Mouse (Mus musculus): Measurements from ENCODE around the gene Adra1b. TPM values are rescaled to one million over a fixed set of nuclear protein-coding genes. Genes with fewer than 3 reads are reported as not detected.

The Adra1b gene
- total and polyA plus RNA-seq, 2 experiments from 2014 or later = 21.1 to 39.7 TPM

- no peak for TF ChIP-seq CTCF (IDR thresholded peaks at IDR 0.05; ENCODE audit: low read depth)
- H3K9me3 ChIP-seq (ENCODE audit: low read length) = no peaks in the 10 kb centered on the region
- ATAC-seq (peak; percentile 21; the same call in 1 of the 2 replicates), DNase-seq (ENCODE audit: low spot score) (no peak)
- no peak overlapping the region for H3K4me3 ChIP-seq (ENCODE audit: low read length)
- H3K36me3 ChIP-seq (ENCODE audit: insufficient read depth, low read length) = no peaks in the 10 kb centered on the region
- H3K27ac ChIP-seq = no peak overlapping the region
- no peak overlapping the region for H3K9ac ChIP-seq (replicated peaks; ENCODE audit: low read length)
- H3K4me1 ChIP-seq (ENCODE audit: insufficient read depth, low read length) = 0 out of 2 replicates have a peak, but pooled peaks cover 7% of the 10 kb centered on the region
- 69% methylated on average over 5 of the region's 5 CpGs for WGBS
- H3K27me3 ChIP-seq (ENCODE audit: insufficient read depth, low read length) = 0 out of 2 replicates have a peak, but pooled peaks cover 8% of the 10 kb centered on the region
- no peak overlapping the region for H3K4me2 ChIP-seq (ENCODE audit: low read depth, low read length)
Measured at GRCm38 (mm10) chr11:43773725-43774124, 127.3 kb downstream of the Adra1b start.

GRCm38 (mm10) chr11:43770110-43770509 lies 130.9 kb downstream of the Adra1b start:
- no peak overlapping the region for H3K4me2 ChIP-seq (ENCODE audit: low read depth, low read length)
- H3K36me3 ChIP-seq (ENCODE audit: insufficient read depth, low read length) = no peaks in the 10 kb centered on the region
- H3K27ac ChIP-seq = no peak overlapping the region
- no peaks in the 10 kb centered on the region for H3K4me1 ChIP-seq (ENCODE audit: insufficient read depth, low read length)
- TF ChIP-seq CTCF (IDR thresholded peaks at IDR 0.05; ENCODE audit: low read depth) = no peak
- H3K27me3 ChIP-seq (ENCODE audit: insufficient read depth, low read length) = 0 out of 2 replicates have a peak, but pooled peaks cover 1% of the 10 kb centered on the region
- 91% methylated on average over 4 of the region's 4 CpGs for WGBS
- no peaks in the 10 kb centered on the region for H3K9me3 ChIP-seq (ENCODE audit: low read length)
- H3K4me3 ChIP-seq (ENCODE audit: low read length) = no peak overlapping the region
- DNase-seq (ENCODE audit: low spot score) = no peak
- H3K9ac ChIP-seq (replicated peaks; ENCODE audit: low read length) = no peak overlapping the region
- ATAC-seq = no peak

GRCm38 (mm10) chr11:43767749-43768148 lies 133.3 kb downstream of the Adra1b start:
- no peak overlapping the region for H3K4me3 ChIP-seq (ENCODE audit: low read length)
- H3K9me3 ChIP-seq (ENCODE audit: low read length) = no peaks in the 10 kb centered on the region
- H3K27me3 ChIP-seq (ENCODE audit: insufficient read depth, low read length) = no peaks in the 10 kb centered on the region
- ATAC-seq (no peak), DNase-seq (ENCODE audit: low spot score) (no peak)
- no peak overlapping the region for H3K27ac ChIP-seq
- no peaks in the 10 kb centered on the region for H3K36me3 ChIP-seq (ENCODE audit: insufficient read depth, low read length)
- no peak overlapping the region for H3K9ac ChIP-seq (replicated peaks; ENCODE audit: low read length)
- 74% methylated on average over 11 of the region's 11 CpGs for WGBS
- TF ChIP-seq CTCF (IDR thresholded peaks at IDR 0.05; ENCODE audit: low read depth) = no peak
- H3K4me2 ChIP-seq (ENCODE audit: low read depth, low read length) = peak overlapping the region; percentile 64
- H3K4me1 ChIP-seq (ENCODE audit: insufficient read depth, low read length) = no peaks in the 10 kb centered on the region

- 5% methylated on average over 37 of the region's 37 CpGs for WGBS
- peak overlapping the region; percentile 64 for H3K4me2 ChIP-seq (ENCODE audit: low read depth, low read length)
- H3K9ac ChIP-seq (replicated peaks; ENCODE audit: low read length) = no peak overlapping the region
- DNase-seq (ENCODE audit: low spot score) = peak; percentile 93
- no peaks in the 10 kb centered on the region for H3K27me3 ChIP-seq (ENCODE audit: insufficient read depth, low read length)
- peak overlapping the region; percentile 47 for H3K4me3 ChIP-seq (ENCODE audit: low read length)
- peak; percentile 94 for TF ChIP-seq CTCF (IDR thresholded peaks at IDR 0.05; ENCODE audit: low read depth)
- no peaks in the 10 kb centered on the region for H3K36me3 ChIP-seq (ENCODE audit: insufficient read depth, low read length)
- no peak overlapping the region for H3K27ac ChIP-seq
- ATAC-seq = peak; percentile 91
- no peaks in the 10 kb centered on the region for H3K4me1 ChIP-seq (ENCODE audit: insufficient read depth, low read length)
- H3K9me3 ChIP-seq (ENCODE audit: low read length) = no peaks in the 10 kb centered on the region
Measured at GRCm38 (mm10) chr11:43766922-43767648, 133.9 kb downstream of the Adra1b start.

- H3K4me2 ChIP-seq (ENCODE audit: low read depth, low read length) = no peak overlapping the region
- no peaks in the 10 kb centered on the region for H3K36me3 ChIP-seq (ENCODE audit: insufficient read depth, low read length)
- no peak overlapping the region for H3K9ac ChIP-seq (replicated peaks; ENCODE audit: low read length)
- H3K27me3 ChIP-seq (ENCODE audit: insufficient read depth, low read length) = no peaks in the 10 kb centered on the region
- DNase-seq (ENCODE audit: low spot score) = peak; percentile 21
- no peak for TF ChIP-seq CTCF (IDR thresholded peaks at IDR 0.05; ENCODE audit: low read depth)
- H3K4me1 ChIP-seq (ENCODE audit: insufficient read depth, low read length) = no peaks in the 10 kb centered on the region
- H3K9me3 ChIP-seq (ENCODE audit: low read length) = no peaks in the 10 kb centered on the region
- H3K27ac ChIP-seq = no peak overlapping the region
- no peak for ATAC-seq
- 45% methylated on average over 2 of the region's 2 CpGs for WGBS
- no peak overlapping the region for H3K4me3 ChIP-seq (ENCODE audit: low read length)
Measured at GRCm38 (mm10) chr11:43758436-43758835, 142.6 kb downstream of the Adra1b start.

- 69% methylated on average over 5 of the region's 5 CpGs for WGBS
- Histone ChIP-seq H3K9ac (replicated peaks; ENCODE audit: low read length) (no peak overlapping the region), H3K27ac (no peak overlapping the region), H3K36me3 (ENCODE audit: insufficient read depth, low read length) (no peaks in the 10 kb centered on the region), H3K4me1 (ENCODE audit: insufficient read depth, low read length) (no peaks in the 10 kb centered on the region), H3K4me2 (ENCODE audit: low read depth, low read length) (no peak overlapping the region), H3K4me3 (ENCODE audit: low read length) (no peak overlapping the region), H3K27me3 (ENCODE audit: insufficient read depth, low read length) (no peaks in the 10 kb centered on the region), H3K9me3 (ENCODE audit: low read length) (no peaks in the 10 kb centered on the region)
- DNase-seq (ENCODE audit: low spot score) = no peak
- ATAC-seq = no peak
- no peak for TF ChIP-seq CTCF (IDR thresholded peaks at IDR 0.05; ENCODE audit: low read depth)
Measured at GRCm38 (mm10) chr11:43755411-43755810, 145.6 kb downstream of the Adra1b start.

- H3K27ac ChIP-seq = no peak overlapping the region
- no peak overlapping the region for H3K4me2 ChIP-seq (ENCODE audit: low read depth, low read length)
- H3K9me3 ChIP-seq (ENCODE audit: low read length) = no peaks in the 10 kb centered on the region
- 86% methylated on average over 1 of the region's 1 CpGs for WGBS
- H3K9ac ChIP-seq (replicated peaks; ENCODE audit: low read length) = no peak overlapping the region
- DNase-seq (ENCODE audit: low spot score) = no peak
- no peak for TF ChIP-seq CTCF (IDR thresholded peaks at IDR 0.05; ENCODE audit: low read depth)
- no peaks in the 10 kb centered on the region for H3K36me3 ChIP-seq (ENCODE audit: insufficient read depth, low read length)
- H3K4me3 ChIP-seq (ENCODE audit: low read length) = no peak overlapping the region
- no peaks in the 10 kb centered on the region for H3K27me3 ChIP-seq (ENCODE audit: insufficient read depth, low read length)
- no peak for ATAC-seq
- H3K4me1 ChIP-seq (ENCODE audit: insufficient read depth, low read length) = no peaks in the 10 kb centered on the region
Measured at GRCm38 (mm10) chr11:43754568-43754967, 146.4 kb downstream of the Adra1b start.

Data from hindbrain, postnatal 0 days (tissue).